8 mouse cellular contexts compared by ENCODE assay signal in genomic region chr12:108757717-108758257, GRCm38 (mm10). TPM values are rescaled to one million over a fixed set of nuclear protein-coding genes. Genes with fewer than 3 reads are reported as not detected.
DNase-seq lines count a peak whose midpoint lies in the region; ATAC-seq and TF ChIP-seq lines count a peak whose summit lies in the region.

No protein-coding gene starts in this region.

- peaks cover 50% of the 10 kb centered on the region for H3K4me1 ChIP-seq in E14TG2a.4 (replicated peaks; ENCODE audit: low read depth, low read length)
- H3K4me1 ChIP-seq in forebrain, embryonic 14.5 days (ENCODE audit: control insufficient read depth, insufficient read depth, low read length): no peaks in the 10 kb centered on the region
- peaks cover 3% of the 10 kb centered on the region for H3K4me1 ChIP-seq in lung, adult 2 months (ENCODE audit: control insufficient read depth, insufficient read depth, low read length)

- H3K4me2 ChIP-seq in forebrain, embryonic 14.5 days (ENCODE audit: low read length): peak overlapping the region; percentile 71

- H3K36me3 ChIP-seq in E14TG2a.4 (ENCODE audit: insufficient read depth, low read length): no peaks in the 10 kb centered on the region
- no peaks in the 10 kb centered on the region for H3K36me3 ChIP-seq in forebrain, embryonic 14.5 days (ENCODE audit: control insufficient read depth, insufficient read depth, low read length)

- TF ChIP-seq POLR2A in lung, adult 2 months (IDR thresholded peaks at IDR 0.05; ENCODE audit: borderline replicate concordance, extremely low read depth, low read depth, low read length): peak; percentile 70; the same call in 1 of the 2 replicates

- H3K9me3 ChIP-seq in E14TG2a.4 (ENCODE audit: low read length): no peaks in the 10 kb centered on the region
- H3K9me3 ChIP-seq in forebrain, embryonic 14.5 days (replicated peaks; ENCODE audit: control insufficient read depth, low read length): no peaks in the 10 kb centered on the region

- H3K4me3 ChIP-seq in E14TG2a.4 (replicated peaks; ENCODE audit: low read length): peak overlapping the region; percentile 88
- peak overlapping the region; percentile 56 for H3K4me3 ChIP-seq in forebrain, embryonic 14.5 days (ENCODE audit: low read depth, low read length)
- H3K4me3 ChIP-seq in lung, adult 2 months (replicated peaks; ENCODE audit: extremely low read depth, low read depth, low read length): peak overlapping the region; percentile 90

- H3K9ac ChIP-seq in forebrain, embryonic 14.5 days (ENCODE audit: low read length): peak overlapping the region; percentile 69

- intact Hi-C loops in heart, postnatal 25 days (cut with DNase I): loop anchor here (2.0 to 5.0 kb wide), 3 partner anchors 70 to 195 kb away; no protein-coding TSS in a partner anchor

- ATAC-seq in cerebellum, adult (ENCODE audit: insufficient number of reproducible peaks, low FRiP score, low TSS enrichment): peak; percentile 94
- ATAC-seq in forebrain, embryonic 14.5 days: peak; percentile 99
- ATAC-seq in neutrophil, adult 5-6 weeks (ENCODE audit: extremely low read depth, insufficient number of reproducible peaks, low FRiP score, poor library complexity, severe bottlenecking): peak; percentile 85

- under 1% methylated on average over 36 of the region's 41 CpGs for WGBS in forebrain, embryonic 14.5 days
- under 1% methylated on average over 41 of the region's 41 CpGs for WGBS in lung, adult 2 months

- no peak overlapping the region for H3K27ac ChIP-seq in forebrain, embryonic 14.5 days (ENCODE audit: low read depth, low read length)

- peaks cover 2% of the 10 kb centered on the region; the same call in 1 of the 2 replicates for H3K27me3 ChIP-seq in E14TG2a.4 (ENCODE audit: insufficient read depth, low read length)
- no peaks in the 10 kb centered on the region for H3K27me3 ChIP-seq in forebrain, embryonic 14.5 days (replicated peaks; ENCODE audit: control insufficient read depth, insufficient read depth, low read length)

- DNase-seq in forebrain, embryonic 14.5 days (ENCODE audit: low spot score): peak; percentile 98
- peak; percentile 96 for DNase-seq in heart, postnatal 25 days (ENCODE audit: low spot score)
- peak; percentile 96 to 99 for DNase-seq in layer of hippocampus, adult 18-20 months (ENCODE audit: low spot score in 2 of 2)
- DNase-seq in lung, adult 2 months: peak; percentile 99
- peak; percentile 95 to 96 for DNase-seq in thymus, adult 18-20 months

- TF ChIP-seq CTCF in E14TG2a.4 (conservative IDR thresholded peaks at IDR 0.05; ENCODE audit: low read length): peak; percentile 81
- peak; percentile 85 for TF ChIP-seq CTCF in lung, adult 2 months (IDR thresholded peaks at IDR 0.05; ENCODE audit: insufficient read depth, low read length)

RNA-seq across cellular contexts. Expression of gene Yy1, which starts 35.0 kb away (rescaled TPM):
- polyA plus RNA-seq in forebrain, embryonic 14.5 days (2014; fragmentation: Nextera tagmentation; extraction: Ambion mirVana): 15.7 and 17.6 TPM in 2 replicates
- total RNA-seq in heart, postnatal 25 days (2021): 10 to 100 TPM; 28.3 to 38.9 TPM
- total RNA-seq in layer of hippocampus, adult 18-20 months (2021): 10 to 100 TPM; 54.7 to 55.3 TPM
- 19.3 and 22.0 TPM in 2 replicates for polyA plus RNA-seq in lung, adult 2 months (2012; rRNA removed)
- 67.2 and 70.1 TPM in 2 replicates for total RNA-seq in neutrophil, adult 5-6 weeks (2017)

RNA-seq across cellular contexts. Expression of gene Degs2, which starts 55.7 kb away (rescaled TPM):
- 1.1 and 1.3 TPM in 2 replicates for polyA plus RNA-seq in forebrain, embryonic 14.5 days (2014; fragmentation: Nextera tagmentation; extraction: Ambion mirVana)
- under 1 TPM; 0.56 to 0.62 TPM for total RNA-seq in heart, postnatal 25 days (2021)
- total RNA-seq in layer of hippocampus, adult 18-20 months (2021): 1 to 10 TPM; 2.6 to 5.4 TPM
- polyA plus RNA-seq in lung, adult 2 months (2012; rRNA removed): 2.0 and 5.3 TPM in 2 replicates
- not detected in 2 replicates for total RNA-seq in neutrophil, adult 5-6 weeks (2017)
